Mouse (Mus musculus) left cerebral cortex, postnatal 14 days (tissue): Measurements from ENCODE around the gene Omp. TPM values are rescaled to one million over a fixed set of nuclear protein-coding genes. Genes with fewer than 3 reads are reported as not detected.

Experiments
- DNase-seq, 2 experiments: peaks; one replicate each; pipeline ENCODE4 v3.0.0; 2021 to 2022; ENCODE audit warnings: low spot score in 2 of 2, mixed read lengths in 1 of 2
- intact Hi-C: fragments of 180-260 bp; cut with DNase I; formaldehyde crosslinking; loops from one replicate; pipeline ENCODE4 v1.15.1; 2025
- total RNA-seq, 2 experiments: library from RNA; stranded (reverse); gene quantifications; 2 replicates each; pipeline ENCODE4 v1.2.3; 2021

Gene Omp
- total RNA-seq, 2 experiments from 2014 or later = 0.66 to 0.79 TPM

GRCm38 (mm10) chr7:98172661-98173060 lies 27.4 kb upstream of the Omp start:
- intact Hi-C loops = no loop called here
- DNase-seq = no peak

GRCm38 (mm10) chr7:98171141-98172073 lies 26.1 kb upstream of the Omp start:
- DNase-seq = no peak
- intact Hi-C loops = no loop called here

DNA sequence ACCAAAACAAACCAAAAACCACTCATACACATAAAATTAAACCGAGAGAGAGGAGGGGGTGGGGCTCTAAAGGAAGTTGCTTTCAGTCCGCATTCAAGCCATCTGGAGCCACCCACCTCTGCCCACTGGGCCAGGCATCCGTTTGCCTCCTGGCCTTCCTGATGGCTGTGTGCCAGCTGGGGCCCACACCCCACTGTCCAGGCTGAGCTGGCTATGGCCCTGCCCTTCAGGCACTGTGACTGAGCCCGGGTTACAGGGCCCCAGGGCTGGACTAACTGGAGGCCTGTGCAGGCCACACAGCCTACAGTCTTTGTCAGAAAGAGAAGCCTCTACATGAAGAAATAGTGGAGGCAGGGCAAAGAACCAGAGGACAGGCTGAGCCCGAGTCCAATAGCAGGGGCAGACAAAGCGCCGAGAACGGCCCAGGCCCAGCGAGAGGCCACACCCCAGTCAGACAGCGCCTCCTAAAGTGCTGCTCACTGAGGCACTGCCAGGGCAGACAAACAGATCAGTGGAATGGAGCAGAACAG lies 19.8 kb upstream of the Omp start:
- no peak for DNase-seq
- intact Hi-C loops = no loop called here

DNA sequence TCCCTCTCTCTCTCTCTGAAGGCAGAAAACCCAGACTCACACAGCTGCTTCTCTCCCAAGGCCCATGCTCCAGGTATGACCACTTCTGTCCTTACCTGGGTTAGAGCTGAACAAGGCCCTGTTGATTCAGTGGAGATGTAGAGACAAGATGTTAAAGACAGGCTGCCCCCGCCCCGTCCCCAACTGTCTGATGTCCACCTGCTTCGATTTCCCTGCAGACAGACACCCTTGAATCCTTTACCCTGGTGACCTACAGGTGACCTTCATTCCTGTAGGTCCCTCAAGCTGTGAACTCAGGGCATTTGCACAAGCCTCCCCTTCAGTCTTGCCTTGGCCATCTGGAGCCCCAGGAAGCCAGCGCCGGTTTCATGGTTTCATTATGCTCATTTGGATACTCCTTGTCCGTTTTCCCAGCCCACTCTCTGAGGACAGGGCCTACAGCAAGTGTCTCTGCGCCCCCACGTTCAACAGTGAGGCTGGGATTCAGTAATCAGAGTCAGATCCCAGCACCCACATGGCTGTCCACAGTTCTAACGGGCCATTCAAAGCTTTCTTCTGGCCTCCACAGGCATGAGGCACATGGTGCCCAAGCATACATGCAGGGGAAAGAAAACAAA lies 19.2 kb upstream of the Omp start:
- intact Hi-C loops = no loop called here
- DNase-seq = no peak

GRCm38 (mm10) chr7:98163700-98164099 lies 18.4 kb upstream of the Omp start:
- intact Hi-C loops = no loop called here
- no peak for DNase-seq

DNA sequence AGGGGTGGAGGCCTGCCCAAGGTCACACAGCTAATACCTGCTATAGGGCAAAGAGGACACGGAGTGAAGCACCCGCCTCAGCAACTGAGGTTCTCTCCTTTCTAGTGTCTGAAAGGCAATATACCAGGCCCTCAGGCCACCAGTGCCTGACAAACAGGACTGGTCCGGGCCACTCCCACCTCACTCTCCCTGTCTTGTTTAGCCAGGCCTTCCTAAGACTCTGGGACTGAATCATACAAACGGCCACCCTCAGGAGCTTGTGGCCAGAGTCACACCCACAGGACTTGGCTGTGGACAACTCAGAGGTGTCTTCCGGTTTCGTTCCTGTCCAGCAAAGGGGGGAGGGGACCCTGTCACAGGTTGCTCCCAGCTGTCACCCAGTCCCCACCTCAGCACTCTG lies 16.9 kb upstream of the Omp start:
- intact Hi-C loops = no loop called here
- no peak for DNase-seq

- intact Hi-C loops = no loop called here
- DNase-seq = no peak
These were observed 14.9 kb upstream of the Omp start for GRCm38 (mm10) chr7:98160041-98160740.

- no peak for DNase-seq
- intact Hi-C loops = loop anchor here (5.0 to 10.0 kb wide), 2 partner anchors 184 to 276 kb away; no protein-coding TSS in a partner anchor
These were observed 13.2 kb upstream of the Omp start for GRCm38 (mm10) chr7:98158481-98158880.

GRCm38 (mm10) chr7:98157636-98158332 lies 12.5 kb upstream of the Omp start:
- intact Hi-C loops = loop anchor here (5.0 to 10.0 kb wide), 2 partner anchors 185 to 277 kb away; no protein-coding TSS in a partner anchor
- no peak for DNase-seq

GRCm38 (mm10) chr7:98156280-98156665 lies 11.0 kb upstream of the Omp start:
- no peak for DNase-seq
- intact Hi-C loops = loop anchor here (5.0 to 10.0 kb wide), 2 partner anchors 186 to 279 kb away; no protein-coding TSS in a partner anchor

DNA sequence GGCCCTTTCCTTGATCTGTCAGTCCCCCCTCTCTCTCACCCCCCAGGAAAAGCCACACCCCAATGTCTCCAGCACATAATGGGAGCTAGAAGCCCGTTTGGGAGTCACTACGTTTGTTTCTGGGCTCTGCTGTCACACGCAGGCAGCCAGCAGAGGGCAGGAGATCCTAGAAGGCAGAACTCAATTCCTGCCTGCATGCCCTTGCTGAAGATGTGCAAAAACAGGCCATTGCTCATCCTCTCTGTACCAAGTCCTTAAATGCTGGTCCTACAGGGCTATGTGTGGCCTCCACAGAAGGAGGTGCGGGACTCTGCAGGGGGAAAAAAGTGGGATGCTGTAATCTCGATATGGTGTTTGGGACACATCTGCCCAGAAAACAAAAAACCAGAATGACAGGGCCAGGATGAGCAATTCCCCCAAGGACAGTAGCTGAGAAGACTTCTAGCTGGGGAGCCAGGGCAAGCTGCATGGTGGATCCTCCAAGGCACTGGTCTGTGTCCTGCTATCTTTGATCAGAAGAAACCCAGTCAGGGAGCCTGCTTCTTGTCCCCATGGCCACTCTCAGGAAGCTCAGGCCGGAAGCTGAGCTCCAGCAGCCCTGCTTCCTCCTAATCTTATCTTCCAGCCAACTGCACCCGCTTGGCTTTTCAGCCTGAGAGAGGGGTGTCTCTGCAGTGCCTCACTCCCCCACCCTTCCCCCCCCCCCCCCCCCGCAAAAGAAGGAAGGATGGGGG lies 10.4 kb upstream of the Omp start:
- peak; percentile 75 to 79 for DNase-seq

GRCm38 (mm10) chr7:98153892-98154291 lies 8.6 kb upstream of the Omp start:
- no peak for DNase-seq
- intact Hi-C loops = loop anchor here (2.0 to 10.0 kb wide), 2 partner anchors 37 to 281 kb away; no protein-coding TSS in a partner anchor

More for the DNA sequence above, 10.4 kb upstream of the Omp start:
- intact Hi-C loops = loop anchor here (2.0 to 10.0 kb wide), 3 partner anchors 35 to 279 kb away; no protein-coding TSS in a partner anchor

- no peak for DNase-seq
- intact Hi-C loops = loop anchor here (10.0 kb wide), 1 partner anchor 281 kb away; no protein-coding TSS in a partner anchor
These were observed 8.0 kb upstream of the Omp start for GRCm38 (mm10) chr7:98153345-98153744.

GRCm38 (mm10) chr7:98152400-98152799 lies 7.1 kb upstream of the Omp start:
- DNase-seq = no peak
- intact Hi-C loops = loop anchor here (10.0 kb wide), 1 partner anchor 282 kb away; no protein-coding TSS in a partner anchor

- no peak for DNase-seq
- intact Hi-C loops = loop anchor here (10.0 kb wide), 1 partner anchor 284 kb away; no protein-coding TSS in a partner anchor
These were observed 5.2 kb upstream of the Omp start for GRCm38 (mm10) chr7:98150525-98150924.

- intact Hi-C loops = loop anchor here (10.0 kb wide), 1 partner anchor 285 kb away; no protein-coding TSS in a partner anchor
- DNase-seq = no peak
These were observed 4.5 kb upstream of the Omp start for GRCm38 (mm10) chr7:98149802-98150201.

GRCm38 (mm10) chr7:98148721-98149407 lies 3.6 kb upstream of the Omp start:
- intact Hi-C loops = no loop called here
- no peak for DNase-seq
